Mouse (Mus musculus) lung, postnatal 4 days (tissue): ENCODE measurements around the gene Clca3a1.

Experiments
- DNase-seq, 2 experiments: peaks; one replicate each; pipeline ENCODE4 v3.0.0; 2021

The Clca3a1 gene

GRCm38 (mm10) chr3:144679701-144680159, 81.0 kb downstream of the Clca3a1 start:
- DNase-seq = no peak
